Mouse (Mus musculus) ovary, postnatal 36 days (tissue): ENCODE results near the gene Tmprss6.

Experiments
- DNase-seq: peaks from one replicate; pipeline ENCODE4 v3.0.0; 2022; ENCODE audit warnings: low spot score, mixed read lengths

Tmprss6 gene

GRCm38 (mm10) chr15:78468379-78468937 lies at the start of gene Tmprss6:
Tmprss6 (minus strand) TSS chr15:78468634.
- no peak for DNase-seq

- DNase-seq = no peak
These were observed 49.8 kb upstream of the Tmprss6 start for GRCm38 (mm10) chr15:78518221-78518620.

GRCm38 (mm10) chr15:78515759-78516158 lies 47.3 kb upstream of the Tmprss6 start:
- no peak for DNase-seq

GRCm38 (mm10) chr15:78514393-78515146 lies 46.1 kb upstream of the Tmprss6 start:
- peak; percentile 69 for DNase-seq

GRCm38 (mm10) chr15:78513019-78513418 lies 44.6 kb upstream of the Tmprss6 start:
- DNase-seq = no peak

- DNase-seq = no peak
These were observed 43.5 kb upstream of the Tmprss6 start for GRCm38 (mm10) chr15:78511951-78512350.

- DNase-seq = no peak
These were observed 42.3 kb upstream of the Tmprss6 start for GRCm38 (mm10) chr15:78510736-78511135.

GRCm38 (mm10) chr15:78510121-78510576 lies 41.7 kb upstream of the Tmprss6 start:
- no peak for DNase-seq

GRCm38 (mm10) chr15:78509297-78509899 lies 41.0 kb upstream of the Tmprss6 start:
- no peak for DNase-seq

GRCm38 (mm10) chr15:78508443-78508842 lies 40.0 kb upstream of the Tmprss6 start:
- DNase-seq = no peak

GRCm38 (mm10) chr15:78505541-78505940 lies 37.1 kb upstream of the Tmprss6 start:
- DNase-seq = no peak

- no peak for DNase-seq
These were observed 36.4 kb upstream of the Tmprss6 start for GRCm38 (mm10) chr15:78504816-78505215.

- DNase-seq = no peak
These were observed 35.6 kb upstream of the Tmprss6 start for GRCm38 (mm10) chr15:78504013-78504412.

- no peak for DNase-seq
These were observed 34.2 kb upstream of the Tmprss6 start for GRCm38 (mm10) chr15:78502437-78503132.

GRCm38 (mm10) chr15:78494968-78495406 lies 26.6 kb upstream of the Tmprss6 start, which contains the start of gene Il2rb:
Il2rb (minus strand) TSS chr15:78495271.
- no peak for DNase-seq

GRCm38 (mm10) chr15:78493401-78494010 lies 25.1 kb upstream of the Tmprss6 start:
- DNase-seq = no peak

GRCm38 (mm10) chr15:78491301-78491700 lies 22.9 kb upstream of the Tmprss6 start:
- no peak for DNase-seq

GRCm38 (mm10) chr15:78489906-78490305 lies 21.5 kb upstream of the Tmprss6 start:
- DNase-seq = no peak

GRCm38 (mm10) chr15:78489248-78489647 lies 20.8 kb upstream of the Tmprss6 start:
- DNase-seq = no peak

GRCm38 (mm10) chr15:78487066-78487465 lies 18.6 kb upstream of the Tmprss6 start:
- no peak for DNase-seq

GRCm38 (mm10) chr15:78486564-78486963 lies 18.1 kb upstream of the Tmprss6 start:
- no peak for DNase-seq

GRCm38 (mm10) chr15:78483311-78483710 lies 14.9 kb upstream of the Tmprss6 start:
- no peak for DNase-seq
